Mouse (Mus musculus): ENCODE measurements around the gene Kcnip1. TPM values are rescaled to one million over a fixed set of nuclear protein-coding genes. Genes with fewer than 3 reads are reported as not detected.

The Kcnip1 gene
- polyA plus RNA-seq, 1 experiment from 2014 or later, result 2.0 TPM

GRCm38 (mm10) chr11:33800436-33801088, 192.4 kb downstream of the Kcnip1 start:
- no peaks in the 10 kb centered on the region for H3K9me3 ChIP-seq (replicated peaks; ENCODE audit: low read length)
- ATAC-seq (replicated peaks; ENCODE audit: low FRiP score, low read depth) (no peak), DNase-seq (ENCODE audit: low spot score) (peak; percentile 57)
- no peak for TF ChIP-seq CTCF (IDR thresholded peaks at IDR 0.05; ENCODE audit: low read depth)
- no peak overlapping the region for H3K4me2 ChIP-seq (ENCODE audit: low read length)
- H3K9ac ChIP-seq (ENCODE audit: low read depth, low read length), result no peak overlapping the region
- H3K27me3 ChIP-seq (ENCODE audit: insufficient read depth, low read length), result no peaks in the 10 kb centered on the region
- H3K4me3 ChIP-seq (replicated peaks; ENCODE audit: low read depth, low read length), result no peak overlapping the region
- no peaks in the 10 kb centered on the region for H3K4me1 ChIP-seq (replicated peaks; ENCODE audit: insufficient read depth, low read length)
- no peak overlapping the region for H3K27ac ChIP-seq
- 49% methylated on average over 10 of the region's 10 CpGs for WGBS
- no peaks in the 10 kb centered on the region for H3K36me3 ChIP-seq (ENCODE audit: insufficient read depth, low read length)

DNA sequence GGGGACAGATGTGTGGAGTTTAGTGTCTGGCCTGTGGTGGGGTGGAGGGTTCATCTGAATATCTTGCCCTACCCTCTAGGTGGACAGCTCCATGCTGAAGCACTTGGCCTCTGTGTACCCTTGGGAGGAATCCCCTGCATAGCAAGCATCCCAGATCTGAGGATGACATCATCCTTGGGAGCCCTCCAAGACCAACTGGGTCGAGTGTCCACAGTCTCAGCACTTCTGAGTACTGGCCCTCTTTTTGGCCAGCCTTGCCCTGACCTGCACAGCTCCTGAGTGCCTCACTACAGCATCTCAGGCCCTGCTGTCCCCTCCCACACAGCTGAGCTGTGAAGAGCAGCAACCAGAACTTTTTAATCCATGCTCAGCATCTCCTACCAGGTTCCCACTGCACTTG, 193.0 kb downstream of the Kcnip1 start:
- Histone ChIP-seq H3K9me3 (replicated peaks; ENCODE audit: low read length) (no peaks in the 10 kb centered on the region), H3K27me3 (ENCODE audit: insufficient read depth, low read length) (no peaks in the 10 kb centered on the region), H3K9ac (ENCODE audit: low read depth, low read length) (no peak overlapping the region), H3K4me3 (replicated peaks; ENCODE audit: low read depth, low read length) (no peak overlapping the region), H3K27ac (no peak overlapping the region), H3K4me1 (replicated peaks; ENCODE audit: insufficient read depth, low read length) (no peaks in the 10 kb centered on the region), H3K36me3 (ENCODE audit: insufficient read depth, low read length) (no peaks in the 10 kb centered on the region), H3K4me2 (ENCODE audit: low read length) (no peak overlapping the region)
- no peak for TF ChIP-seq CTCF (IDR thresholded peaks at IDR 0.05; ENCODE audit: low read depth)
- WGBS, result 17% methylated on average over 1 of the region's 1 CpGs
- DNase-seq (ENCODE audit: low spot score), result no peak
- no peak for ATAC-seq (replicated peaks; ENCODE audit: low FRiP score, low read depth)

DNA sequence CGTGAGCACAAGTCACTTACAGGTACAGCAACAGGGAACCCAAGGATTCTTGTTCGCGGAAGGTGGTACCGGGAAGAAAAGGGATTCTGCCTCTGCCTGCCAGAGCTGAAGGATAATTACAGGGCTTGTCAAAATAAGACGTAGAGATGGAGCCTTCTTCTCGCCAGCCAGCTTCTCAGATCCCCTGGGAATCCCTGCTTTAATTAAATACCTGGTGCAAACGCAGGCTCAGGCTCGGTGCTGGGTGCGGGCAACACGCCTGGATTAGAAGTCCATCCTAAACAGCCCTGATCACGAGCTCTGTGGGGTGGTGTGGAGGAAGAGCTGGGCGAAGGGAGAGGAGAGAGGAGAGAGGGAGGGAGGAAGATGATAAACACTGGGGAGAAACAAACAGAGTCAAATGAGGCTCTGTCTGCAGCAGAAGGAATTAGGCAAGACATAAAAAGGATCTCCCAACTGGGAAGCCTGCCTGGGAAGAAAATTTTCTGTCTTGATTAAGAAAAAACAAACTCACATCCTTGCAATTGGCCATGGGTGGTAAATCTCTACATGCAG, 194.8 kb downstream of the Kcnip1 start:
- H3K27ac ChIP-seq, result no peak overlapping the region
- DNase-seq (ENCODE audit: low spot score) (no peak), ATAC-seq (replicated peaks; ENCODE audit: low FRiP score, low read depth) (no peak)
- H3K9ac ChIP-seq (ENCODE audit: low read depth, low read length), result no peak overlapping the region
- H3K4me1 ChIP-seq (replicated peaks; ENCODE audit: insufficient read depth, low read length), result no peaks in the 10 kb centered on the region
- H3K9me3 ChIP-seq (replicated peaks; ENCODE audit: low read length), result no peaks in the 10 kb centered on the region
- no peak overlapping the region for H3K4me3 ChIP-seq (replicated peaks; ENCODE audit: low read depth, low read length)
- TF ChIP-seq CTCF (IDR thresholded peaks at IDR 0.05; ENCODE audit: low read depth), result no peak
- no peaks in the 10 kb centered on the region for H3K36me3 ChIP-seq (ENCODE audit: insufficient read depth, low read length)
- 65% methylated on average over 12 of the region's 12 CpGs for WGBS
- no peak overlapping the region for H3K4me2 ChIP-seq (ENCODE audit: low read length)
- H3K27me3 ChIP-seq (ENCODE audit: insufficient read depth, low read length), result no peaks in the 10 kb centered on the region

- no peaks in the 10 kb centered on the region for H3K36me3 ChIP-seq (ENCODE audit: insufficient read depth, low read length)
- no peak for TF ChIP-seq CTCF (IDR thresholded peaks at IDR 0.05; ENCODE audit: low read depth)
- H3K4me3 ChIP-seq (replicated peaks; ENCODE audit: low read depth, low read length), result no peak overlapping the region
- DNase-seq (ENCODE audit: low spot score) (peak; percentile 83), ATAC-seq (replicated peaks; ENCODE audit: low FRiP score, low read depth) (no peak)
- H3K27me3 ChIP-seq (ENCODE audit: insufficient read depth, low read length), result no peaks in the 10 kb centered on the region
- H3K9ac ChIP-seq (ENCODE audit: low read depth, low read length), result no peak overlapping the region
- H3K27ac ChIP-seq, result no peak overlapping the region
- 24% methylated on average over 5 of the region's 5 CpGs for WGBS
- H3K4me1 ChIP-seq (replicated peaks; ENCODE audit: insufficient read depth, low read length), result no peaks in the 10 kb centered on the region
- H3K9me3 ChIP-seq (replicated peaks; ENCODE audit: low read length), result no peaks in the 10 kb centered on the region
- H3K4me2 ChIP-seq (ENCODE audit: low read length), result no peak overlapping the region
Measured at GRCm38 (mm10) chr11:33787362-33787761, 205.6 kb downstream of the Kcnip1 start.

DNA sequence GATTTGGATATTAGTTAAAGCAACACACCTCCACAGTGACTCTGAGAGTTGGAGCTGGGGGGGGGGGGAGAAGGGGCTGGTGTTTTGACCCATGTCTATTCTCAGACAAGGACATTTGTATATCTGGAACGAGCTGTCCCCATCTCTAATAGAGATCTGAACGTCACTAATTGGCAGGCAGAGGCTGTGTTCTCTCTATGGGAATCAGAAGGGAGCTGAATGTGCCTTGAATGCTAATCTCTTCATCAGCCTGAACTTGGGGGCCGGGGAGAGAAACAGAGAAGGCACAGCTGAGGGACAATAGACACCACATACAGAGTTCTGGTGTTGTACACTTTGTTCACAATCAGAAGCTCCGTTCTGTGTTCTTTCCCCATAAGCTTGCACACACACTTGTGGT, 206.4 kb downstream of the Kcnip1 start:
- no peak for DNase-seq (ENCODE audit: low spot score)
- no peak overlapping the region for H3K4me2 ChIP-seq (ENCODE audit: low read length)
- no peak overlapping the region for H3K4me3 ChIP-seq (replicated peaks; ENCODE audit: low read depth, low read length)
- H3K36me3 ChIP-seq (ENCODE audit: insufficient read depth, low read length), result no peaks in the 10 kb centered on the region
- TF ChIP-seq CTCF (IDR thresholded peaks at IDR 0.05; ENCODE audit: low read depth), result no peak
- H3K27ac ChIP-seq, result no peak overlapping the region
- WGBS, result 83% methylated on average over 4 of the region's 4 CpGs
- no peaks in the 10 kb centered on the region for H3K27me3 ChIP-seq (ENCODE audit: insufficient read depth, low read length)
- no peak overlapping the region for H3K9ac ChIP-seq (ENCODE audit: low read depth, low read length)
- no peaks in the 10 kb centered on the region for H3K4me1 ChIP-seq (replicated peaks; ENCODE audit: insufficient read depth, low read length)
- no peaks in the 10 kb centered on the region for H3K9me3 ChIP-seq (replicated peaks; ENCODE audit: low read length)
- no peak for ATAC-seq (replicated peaks; ENCODE audit: low FRiP score, low read depth)

DNA sequence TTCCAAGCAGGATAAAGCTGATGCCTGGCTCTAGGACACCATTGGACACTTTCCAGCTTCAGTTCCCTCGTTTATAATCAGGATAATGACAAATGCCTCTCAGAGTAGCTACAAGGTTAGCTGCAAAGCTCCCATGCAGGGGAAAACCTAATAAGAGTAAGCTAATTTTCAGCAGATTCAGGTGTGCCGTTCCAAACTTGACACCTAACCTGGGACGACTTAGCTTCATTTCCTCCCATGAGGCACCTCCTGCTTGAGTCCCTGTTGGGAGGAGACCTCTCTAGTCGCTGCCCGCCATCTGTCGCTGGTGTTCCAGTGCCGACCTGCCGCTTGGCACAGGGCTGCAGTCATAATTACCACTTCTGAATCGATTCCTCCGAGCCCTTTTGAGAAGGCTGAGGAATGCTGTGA, 211.4 kb downstream of the Kcnip1 start:
- 33% methylated on average over 10 of the region's 10 CpGs for WGBS
- ATAC-seq (replicated peaks; ENCODE audit: low FRiP score, low read depth) (no peak), DNase-seq (ENCODE audit: low spot score) (no peak)
- Histone ChIP-seq H3K9me3 (replicated peaks; ENCODE audit: low read length) (no peaks in the 10 kb centered on the region), H3K27ac (no peak overlapping the region), H3K27me3 (ENCODE audit: insufficient read depth, low read length) (no peaks in the 10 kb centered on the region), H3K36me3 (ENCODE audit: insufficient read depth, low read length) (no peaks in the 10 kb centered on the region), H3K4me1 (replicated peaks; ENCODE audit: insufficient read depth, low read length) (no peaks in the 10 kb centered on the region), H3K4me3 (replicated peaks; ENCODE audit: low read depth, low read length) (no peak overlapping the region), H3K9ac (ENCODE audit: low read depth, low read length) (no peak overlapping the region), H3K4me2 (ENCODE audit: low read length) (no peak overlapping the region)
- TF ChIP-seq CTCF (IDR thresholded peaks at IDR 0.05; ENCODE audit: low read depth), result no peak

DNA sequence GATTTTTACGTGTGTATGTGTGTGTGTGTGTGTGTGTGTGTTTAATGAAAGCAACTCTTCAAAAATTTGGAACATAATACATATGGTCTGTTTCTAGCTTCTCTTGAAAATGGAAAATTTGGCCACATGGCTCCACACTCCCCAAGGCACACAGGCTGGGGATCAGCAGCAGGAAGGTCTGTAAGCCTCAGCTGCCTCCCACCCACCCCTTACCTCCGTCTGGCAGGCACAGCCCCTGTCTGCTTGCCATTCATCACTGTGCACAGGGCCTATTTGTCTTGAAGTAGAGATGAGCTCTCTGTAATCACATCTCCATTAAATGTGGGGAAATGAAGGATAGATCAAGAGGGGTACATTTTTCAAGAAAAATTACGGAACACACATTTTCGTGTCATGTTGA, 212.7 kb downstream of the Kcnip1 start:
- Histone ChIP-seq H3K36me3 (ENCODE audit: insufficient read depth, low read length) (no peaks in the 10 kb centered on the region), H3K27me3 (ENCODE audit: insufficient read depth, low read length) (no peaks in the 10 kb centered on the region), H3K9me3 (replicated peaks; ENCODE audit: low read length) (no peaks in the 10 kb centered on the region), H3K27ac (no peak overlapping the region), H3K4me3 (replicated peaks; ENCODE audit: low read depth, low read length) (no peak overlapping the region), H3K4me1 (replicated peaks; ENCODE audit: insufficient read depth, low read length) (no peaks in the 10 kb centered on the region), H3K9ac (ENCODE audit: low read depth, low read length) (no peak overlapping the region), H3K4me2 (ENCODE audit: low read length) (no peak overlapping the region)
- WGBS, result 67% methylated on average over 4 of the region's 4 CpGs
- no peak for TF ChIP-seq CTCF (IDR thresholded peaks at IDR 0.05; ENCODE audit: low read depth)
- DNase-seq (ENCODE audit: low spot score) (no peak), ATAC-seq (replicated peaks; ENCODE audit: low FRiP score, low read depth) (no peak)
